Mouse (Mus musculus): ENCODE data around the gene Rhoj. TPM values are rescaled to one million over a fixed set of nuclear protein-coding genes. Genes with fewer than 3 reads are reported as not detected.
"Not testable (repeated sequence)": the region's sequence is repeated elsewhere in the genome, so short reads cannot be mapped to it uniquely, and the experiment has no call there.

The Rhoj gene
- total RNA-seq, 1 experiment from 2014 or later = 12.8 TPM

GRCm38 (mm10) chr12:75394011-75394773, 86.1 kb downstream of the Rhoj start:
- DNase-seq = no peak

GRCm38 (mm10) chr12:75396616-75397015, 88.5 kb downstream of the Rhoj start:
- DNase-seq = no peak

- DNase-seq = no peak
Measured at GRCm38 (mm10) chr12:75397077-75397476, 89.0 kb downstream of the Rhoj start.

GRCm38 (mm10) chr12:75412964-75413363, 104.8 kb downstream of the Rhoj start:
- DNase-seq = no peak

GRCm38 (mm10) chr12:75414991-75415390, 106.9 kb downstream of the Rhoj start:
- no peak for DNase-seq

- DNase-seq = no peak
Measured at GRCm38 (mm10) chr12:75416681-75417080, 108.6 kb downstream of the Rhoj start, which contains the start of gene Gphb5. Gene Gphb5, minus strand, starts transcription at chr12:75416781.

GRCm38 (mm10) chr12:75424359-75424758, 116.2 kb downstream of the Rhoj start:
- DNase-seq = no peak

GRCm38 (mm10) chr12:75424817-75425216, 116.7 kb downstream of the Rhoj start:
- DNase-seq = no peak

GRCm38 (mm10) chr12:75425882-75426281, 117.8 kb downstream of the Rhoj start:
- DNase-seq = no peak

GRCm38 (mm10) chr12:75428719-75429118, 120.6 kb downstream of the Rhoj start:
- no peak for DNase-seq

GRCm38 (mm10) chr12:75429685-75430396, 121.7 kb downstream of the Rhoj start:
- no peak for DNase-seq

GRCm38 (mm10) chr12:75432400-75432799, 124.3 kb downstream of the Rhoj start:
- DNase-seq = not testable (repeated sequence)

- DNase-seq = no peak
Measured at GRCm38 (mm10) chr12:75446245-75446644, 138.1 kb downstream of the Rhoj start.

- peak; percentile 25 for DNase-seq
Measured at GRCm38 (mm10) chr12:75448921-75449320, 140.8 kb downstream of the Rhoj start.

- DNase-seq = no peak
Measured at GRCm38 (mm10) chr12:75449475-75449966, 141.4 kb downstream of the Rhoj start.

- DNase-seq = no peak
Measured at GRCm38 (mm10) chr12:75450011-75450410, 141.9 kb downstream of the Rhoj start.

GRCm38 (mm10) chr12:75450592-75450991, 142.5 kb downstream of the Rhoj start:
- no peak for DNase-seq

Other genes starting within 250 kb of the Rhoj start
- gene Kcnh5, start 131.0 kb upstream of the Rhoj start, total RNA-seq (2021) = 0.06 TPM in 1 of 2 replicates, not detected in the other
- not detected in 2 replicates for gene Gphb5, start 108.5 kb downstream of the Rhoj start, total RNA-seq (2021)